Mouse (Mus musculus): ENCODE data around the gene D430042O09Rik.

GRCm38 (mm10) chr7:125833471-125833870 is 125.8 kb downstream of the D430042O09Rik start:
- TF ChIP-seq CTCF (IDR thresholded peaks at IDR 0.05; ENCODE audit: low read depth) (no peak), EP300 (IDR thresholded peaks at IDR 0.05; ENCODE audit: low read depth) (no peak)
